Mouse (Mus musculus): Measurements from ENCODE around the gene Hcar2. TPM values are rescaled to one million over a fixed set of nuclear protein-coding genes. Genes with fewer than 3 reads are reported as not detected.

Hcar2 gene
- total RNA-seq, 2 experiments from 2014 or later: 1.9 to 7.2 TPM

DNA sequence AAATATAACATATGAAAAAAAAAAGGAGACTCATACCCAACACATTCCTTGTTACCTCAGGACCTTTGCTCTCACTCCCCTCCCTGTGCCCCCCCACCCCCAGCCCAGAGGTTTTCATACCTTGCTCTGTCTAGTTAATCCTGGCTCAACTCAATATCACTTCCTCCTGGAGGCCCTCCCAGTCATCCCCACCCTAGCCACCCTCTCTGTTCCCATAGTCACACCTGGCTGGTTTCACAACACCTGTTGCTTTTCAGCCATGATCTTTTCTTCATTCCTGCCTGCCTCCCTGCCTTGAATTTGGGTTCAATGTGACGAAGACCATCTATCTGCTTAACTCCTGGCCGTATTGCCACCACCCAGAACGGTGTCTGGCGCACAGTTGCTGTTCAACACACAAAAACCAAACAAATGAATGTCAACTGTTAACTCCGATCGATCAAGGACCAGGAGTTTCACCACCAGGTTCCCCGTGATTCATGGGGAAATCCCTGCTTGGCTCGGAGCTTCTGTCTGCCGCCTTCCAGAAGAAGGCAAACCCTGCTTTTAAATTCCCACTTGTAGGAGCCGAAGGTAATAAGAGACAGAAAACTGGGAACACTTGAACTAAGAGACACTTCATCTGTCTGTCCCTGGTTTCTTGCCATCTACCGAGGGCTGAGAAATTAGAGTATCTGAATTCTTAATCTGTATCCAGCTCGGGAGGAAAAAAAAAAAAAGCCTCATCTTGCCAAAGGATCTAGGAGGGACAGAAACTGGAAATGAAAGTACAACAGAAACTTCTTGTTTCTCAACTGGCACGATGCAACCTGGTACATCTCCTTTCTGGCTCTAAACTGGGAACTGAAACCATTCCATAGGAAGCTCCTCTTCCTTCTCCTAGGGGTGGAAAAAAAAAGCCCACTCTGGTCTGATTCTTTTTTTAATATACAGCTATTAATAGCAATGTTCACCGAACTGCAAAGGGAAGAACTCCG lies 2.6 kb downstream of the Hcar2 start:
- DNase-seq (ENCODE audit: low spot score in 2 of 2): no peak

DNA sequence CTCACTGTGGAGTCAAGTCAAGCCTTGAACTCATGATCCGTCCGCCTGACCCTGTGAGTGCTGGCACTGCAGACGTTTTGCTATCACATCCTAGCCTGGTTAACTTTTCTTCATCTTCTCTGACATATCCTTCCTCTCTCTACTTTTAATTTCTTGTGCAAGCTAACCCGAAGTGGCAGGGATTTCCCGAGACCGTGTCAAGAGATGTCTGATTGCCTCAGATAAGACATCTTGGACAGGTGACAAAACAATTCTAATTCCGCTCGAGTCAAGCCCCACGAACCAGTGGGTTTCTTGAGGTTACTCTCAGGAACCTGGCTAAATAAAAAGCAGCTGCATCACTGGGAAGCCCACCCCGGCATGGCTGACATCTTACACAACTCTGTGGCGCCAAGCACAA lies 6.5 kb downstream of the Hcar2 start:
- DNase-seq (ENCODE audit: low spot score in 2 of 2): no peak

DNA sequence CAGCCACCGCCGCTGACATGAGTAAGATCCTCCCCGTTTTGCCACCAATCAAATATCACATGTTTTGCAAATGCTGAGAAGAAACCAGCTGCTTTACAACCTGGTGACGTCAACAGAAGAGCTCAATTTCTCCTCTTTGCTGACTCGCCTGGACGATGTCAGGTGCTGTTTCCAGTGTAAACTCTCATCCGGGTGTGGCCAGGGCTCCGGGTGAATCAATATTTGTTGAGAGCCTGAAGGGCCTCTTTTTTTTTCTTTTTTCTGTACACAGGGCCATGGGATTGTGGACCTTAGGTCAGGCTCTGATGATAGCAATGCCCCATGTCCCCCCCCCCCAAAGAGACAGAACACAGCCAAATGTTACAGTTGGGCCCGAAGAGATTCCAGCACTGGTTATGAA lies 10.8 kb downstream of the Hcar2 start:
- DNase-seq (ENCODE audit: low spot score in 2 of 2): no peak

DNA sequence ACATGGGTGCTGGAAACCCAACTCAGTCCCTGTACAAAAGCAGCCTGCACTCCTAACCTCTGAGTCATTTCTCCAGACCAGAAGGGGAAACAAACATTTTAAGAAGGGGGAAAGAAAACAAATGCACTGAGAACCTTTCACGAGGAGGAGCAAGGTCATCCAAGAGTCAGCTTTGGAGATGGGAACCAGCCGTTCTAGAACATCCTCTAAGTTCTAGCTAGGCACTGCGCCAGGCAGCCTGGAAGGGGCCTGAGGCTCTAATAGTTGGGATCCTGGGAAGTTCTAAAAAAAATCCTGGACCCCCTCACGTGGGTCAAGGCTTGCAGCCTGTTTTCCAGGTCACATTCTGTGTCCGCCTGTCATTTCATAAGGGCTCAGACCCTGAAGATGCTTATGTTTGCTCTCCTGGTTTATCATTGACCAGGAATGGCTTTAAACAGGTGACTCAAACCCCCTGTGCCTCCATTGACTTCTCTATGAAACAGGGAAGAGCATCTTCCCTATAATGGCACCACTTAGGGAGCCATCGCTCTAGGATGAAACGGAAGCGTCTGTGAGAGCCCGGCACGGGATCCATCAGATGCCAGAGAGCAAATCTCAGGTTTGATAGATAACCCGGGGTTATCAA lies 11.3 kb downstream of the Hcar2 start:
- DNase-seq (ENCODE audit: low spot score in 2 of 2): no peak

DNA sequence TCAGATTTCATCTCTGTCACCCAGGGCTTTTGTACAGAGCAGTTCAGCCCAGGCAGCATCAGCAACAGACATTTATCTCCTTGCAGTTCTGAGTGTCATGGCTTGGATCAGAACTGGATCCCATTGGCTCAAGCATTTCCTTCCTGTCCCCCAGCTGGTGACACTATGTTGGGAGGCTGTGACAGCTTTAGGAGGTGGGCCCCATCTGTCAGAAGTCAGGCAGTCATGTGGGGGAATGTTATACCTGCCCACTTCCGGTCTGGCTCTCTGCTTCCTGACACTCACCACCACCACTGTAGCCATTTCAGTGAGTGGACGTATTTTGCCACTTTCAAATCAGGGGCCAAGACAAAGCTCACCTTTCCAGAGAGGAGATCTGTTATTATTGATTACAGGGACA lies 13.9 kb downstream of the Hcar2 start:
- DNase-seq (ENCODE audit: low spot score in 2 of 2): no peak

DNA sequence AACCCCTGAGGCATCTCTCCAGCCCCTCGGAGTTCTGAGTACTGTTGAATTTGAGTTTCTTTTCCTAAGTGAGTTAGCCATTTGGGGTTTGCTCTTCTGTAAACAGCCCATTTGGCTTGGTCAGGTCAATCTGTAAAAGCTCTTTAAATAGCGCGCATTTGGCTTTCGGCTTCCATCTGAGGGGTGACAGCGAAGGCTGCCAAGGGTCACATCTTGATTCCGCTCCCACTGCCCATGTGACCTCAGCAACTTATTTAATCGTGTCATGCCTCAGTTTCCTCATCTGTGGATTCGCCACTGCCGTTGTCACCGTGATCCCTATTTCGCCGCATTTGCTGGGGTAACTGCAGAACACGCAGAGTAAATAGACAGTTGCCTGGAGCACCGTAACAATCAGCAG lies 21.0 kb downstream of the Hcar2 start:
- no peak for DNase-seq (ENCODE audit: low spot score in 2 of 2)

DNA sequence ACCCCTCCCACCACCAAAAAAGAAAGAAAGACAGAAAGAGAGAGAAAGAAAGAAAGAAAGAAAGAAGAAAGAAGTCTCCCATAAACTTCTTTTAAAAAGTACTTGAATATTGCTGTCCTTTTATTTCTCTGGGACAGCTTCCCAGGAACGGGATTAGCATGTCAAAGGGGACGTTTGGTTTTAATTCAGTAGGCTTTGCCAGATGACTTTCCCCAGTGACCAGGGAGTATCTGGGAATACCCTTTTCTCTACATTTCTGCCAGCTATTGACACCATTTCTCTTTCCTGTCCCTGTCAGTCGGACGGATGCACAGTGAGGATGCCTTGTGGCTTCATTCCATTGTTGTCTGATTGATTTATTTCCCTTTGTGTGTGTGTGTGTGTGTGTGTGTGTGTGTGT lies 21.5 kb downstream of the Hcar2 start:
- DNase-seq (ENCODE audit: low spot score in 2 of 2): no peak

DNA sequence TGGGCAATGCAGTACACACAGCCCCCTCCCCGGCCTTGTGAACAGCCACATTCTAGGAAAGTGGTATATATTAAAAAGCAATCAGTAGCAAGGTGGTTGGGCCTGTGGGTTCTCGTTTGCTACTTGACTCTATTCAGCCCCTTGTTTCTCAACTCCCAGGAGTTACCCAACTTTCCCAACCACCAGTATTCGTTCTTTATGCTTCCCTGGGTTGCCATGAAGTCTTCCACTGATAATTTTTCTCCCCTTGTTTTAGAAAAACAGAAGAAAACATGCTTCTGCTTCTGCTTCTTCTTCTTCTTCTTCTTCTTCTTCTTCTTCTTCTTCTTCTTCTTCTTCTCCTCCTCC lies 22.4 kb downstream of the Hcar2 start:
- DNase-seq (ENCODE audit: low spot score in 2 of 2): no peak

DNA sequence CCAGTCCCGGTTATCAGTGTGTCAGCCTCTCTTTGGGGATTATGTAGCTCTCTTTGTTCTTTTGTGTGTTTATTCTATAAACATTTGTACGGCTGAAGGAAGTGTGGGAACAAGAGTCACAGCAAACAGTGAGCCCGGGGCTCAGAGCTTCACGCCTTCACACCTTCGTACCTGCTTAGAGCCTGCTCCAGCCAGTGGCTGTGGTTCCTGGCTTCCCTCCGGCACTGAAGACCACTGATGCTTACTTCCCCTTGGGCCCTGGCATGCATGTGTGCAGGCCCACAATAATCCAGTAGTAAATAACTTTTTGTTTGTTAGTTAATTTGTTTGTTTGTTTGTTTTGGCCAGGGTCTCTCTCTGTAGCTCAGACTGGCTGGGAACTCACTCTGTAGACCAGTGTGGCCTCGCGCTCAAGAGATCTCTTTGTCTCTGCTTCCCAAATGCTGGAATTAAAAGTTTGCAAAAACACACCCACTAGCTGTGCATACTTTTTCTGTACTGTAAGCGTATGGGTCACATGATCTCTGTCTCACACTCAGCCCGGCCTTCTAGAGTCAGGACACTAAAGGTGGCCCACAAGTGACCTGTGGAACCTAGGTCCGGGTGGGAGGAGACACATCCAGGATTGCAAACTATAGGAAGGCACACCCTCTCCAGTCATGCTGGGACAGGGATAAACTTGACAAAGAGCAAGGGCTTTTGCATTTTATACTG lies 22.9 kb downstream of the Hcar2 start:
- no peak for DNase-seq (ENCODE audit: low spot score in 2 of 2)

DNA sequence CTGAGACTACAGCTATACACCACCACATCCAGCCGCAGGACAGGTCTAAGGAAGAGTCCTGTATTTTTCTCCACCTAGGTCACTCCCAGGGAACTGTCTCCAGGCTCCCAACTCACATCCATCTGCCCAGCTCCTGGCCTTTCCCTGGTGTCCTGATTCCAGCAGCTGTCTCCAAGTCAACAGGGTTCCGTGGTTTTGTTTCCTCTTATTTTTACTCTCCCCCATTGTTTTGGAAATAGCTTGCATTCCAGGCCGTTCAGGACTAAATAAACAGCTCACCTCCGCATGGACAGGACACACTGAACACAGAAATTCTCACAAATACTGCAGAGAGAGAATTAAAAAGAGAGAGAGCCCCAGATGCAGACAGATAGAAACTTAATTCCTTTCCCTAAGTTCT lies 27.9 kb downstream of the Hcar2 start:
- DNase-seq (ENCODE audit: low spot score in 2 of 2): no peak

DNA sequence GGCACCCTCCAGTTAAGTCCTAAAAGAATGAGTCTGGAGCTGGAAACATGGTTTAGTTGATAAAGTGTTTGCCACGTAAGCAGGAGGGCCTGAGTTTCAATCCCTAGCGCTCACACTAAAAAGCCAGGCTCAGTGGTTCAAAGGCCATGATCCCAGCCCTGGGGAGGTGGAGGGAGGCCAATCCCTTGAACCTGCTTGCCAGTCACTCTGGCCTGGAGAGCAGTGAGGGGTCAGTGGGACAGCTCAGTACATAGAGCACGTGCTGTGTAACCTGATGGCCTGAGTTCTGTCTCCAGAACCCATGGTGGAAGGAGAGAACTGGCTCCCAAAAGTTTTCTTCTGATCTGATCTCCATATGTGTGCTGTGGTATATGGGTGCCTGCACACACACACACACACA lies 30.5 kb downstream of the Hcar2 start:
- DNase-seq (ENCODE audit: low spot score in 2 of 2): no peak

DNA sequence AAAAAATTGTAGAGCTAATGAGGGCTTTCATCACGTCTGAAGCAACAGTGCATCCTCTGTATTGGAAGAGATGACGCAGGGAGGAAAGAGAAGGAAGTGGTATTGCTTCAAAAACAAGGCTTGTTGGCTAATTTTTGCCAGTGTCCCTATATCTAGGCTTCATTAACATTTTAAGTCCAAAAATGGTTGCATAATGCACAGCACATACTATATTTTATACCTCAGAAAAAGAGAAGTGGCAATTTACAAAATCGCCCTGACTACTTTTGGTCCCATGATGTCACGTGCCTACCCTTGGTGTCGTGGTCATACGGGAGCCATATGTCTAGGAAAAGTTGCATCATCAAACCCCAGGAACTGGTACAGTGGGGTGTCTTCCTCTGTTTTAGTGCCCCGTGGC lies 33.0 kb downstream of the Hcar2 start:
- DNase-seq (ENCODE audit: low spot score in 2 of 2): no peak

DNA sequence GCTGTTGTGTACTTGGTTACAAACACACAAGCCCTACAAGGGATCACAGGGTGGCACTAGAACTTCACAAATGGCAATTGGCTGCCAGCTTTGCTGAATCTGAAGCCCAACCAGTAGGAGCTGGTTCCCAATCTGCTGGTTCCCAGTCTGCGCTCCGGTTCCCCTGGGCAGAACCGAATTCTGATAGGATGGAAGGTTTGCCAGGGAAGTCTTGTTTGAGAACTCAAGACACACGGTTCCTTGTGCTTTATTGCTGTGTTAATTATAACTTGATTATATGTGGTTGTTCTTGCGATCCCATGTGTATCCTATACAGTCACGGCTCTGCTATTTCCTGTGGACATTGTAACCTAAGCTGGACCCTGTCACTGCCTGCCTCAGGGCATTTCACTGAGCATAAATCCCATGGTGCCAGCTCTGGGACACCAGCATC lies 37.6 kb downstream of the Hcar2 start:
- DNase-seq (ENCODE audit: low spot score in 2 of 2): peak in 1 of 2 experiments; percentile 23

DNA sequence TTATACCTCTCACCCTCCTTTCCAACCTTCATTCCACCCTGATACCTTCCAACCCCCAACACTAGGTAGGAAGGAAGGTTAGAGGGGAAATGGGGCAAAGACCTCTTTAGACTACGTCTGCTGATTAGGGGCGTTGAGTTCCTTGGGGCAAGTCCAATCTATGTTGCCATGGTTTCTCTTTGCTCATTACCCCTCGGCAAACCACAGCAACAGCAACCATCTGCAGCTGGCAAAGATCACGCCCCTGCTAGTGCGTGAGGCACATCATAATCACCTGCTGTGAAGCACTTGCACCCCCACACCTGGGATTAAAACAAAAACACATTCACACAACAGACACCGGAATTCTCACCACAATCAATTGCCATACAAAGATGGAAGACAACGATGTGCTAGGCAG lies 42.6 kb downstream of the Hcar2 start:
- DNase-seq (ENCODE audit: low spot score in 2 of 2): no peak

DNA sequence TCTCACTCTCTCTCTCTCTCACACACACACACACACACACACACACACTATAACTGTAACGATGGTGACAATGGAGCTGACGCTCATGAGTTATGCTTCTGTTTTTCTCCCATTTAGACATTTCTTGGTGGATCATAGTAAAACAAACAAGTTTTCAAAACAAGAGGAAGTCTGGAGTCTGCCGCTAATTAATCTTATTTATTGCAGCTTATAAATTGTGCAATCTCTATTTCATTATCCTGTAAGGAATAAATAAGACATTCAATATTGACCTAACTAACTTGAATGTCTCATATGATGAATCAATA lies 44.1 kb downstream of the Hcar2 start:
- no peak for DNase-seq (ENCODE audit: low spot score in 2 of 2)

DNA sequence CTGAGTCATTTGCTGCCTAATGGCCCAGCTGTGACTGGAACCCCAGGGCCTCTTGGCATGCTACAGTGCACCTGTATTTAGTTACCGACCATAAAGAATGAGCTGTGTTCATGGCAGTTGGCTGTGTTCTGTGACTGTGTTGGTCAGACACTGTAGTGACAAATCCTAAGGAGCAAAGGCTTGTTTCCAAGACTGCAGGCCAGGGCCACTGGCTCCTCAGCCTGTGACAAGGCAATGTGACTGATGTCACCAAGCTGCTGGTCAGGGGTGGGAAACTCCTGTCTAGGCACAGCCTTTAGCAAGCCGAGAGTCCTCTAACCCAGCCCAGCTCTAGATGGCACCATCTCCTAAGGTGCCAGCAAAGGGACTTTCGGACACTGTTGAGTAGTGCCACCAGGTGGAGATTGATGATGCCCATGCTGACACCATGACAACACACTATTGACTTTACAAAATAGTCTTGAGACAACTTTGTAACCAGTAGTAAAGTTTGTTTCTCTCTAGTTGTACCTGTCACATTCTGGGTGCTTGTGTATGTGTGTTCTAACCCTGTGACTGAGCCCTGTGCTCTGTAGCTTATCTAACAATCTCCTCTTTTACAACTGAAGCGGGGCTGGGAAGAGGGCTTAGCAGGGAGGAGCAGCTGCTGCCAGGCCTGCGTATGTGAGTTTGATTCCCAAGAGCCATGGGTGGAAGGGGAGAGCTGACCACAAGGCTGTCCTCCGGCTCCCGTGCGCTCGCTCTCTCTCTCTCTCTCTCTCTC lies 44.6 kb downstream of the Hcar2 start:
- DNase-seq (ENCODE audit: low spot score in 2 of 2): no peak

DNA sequence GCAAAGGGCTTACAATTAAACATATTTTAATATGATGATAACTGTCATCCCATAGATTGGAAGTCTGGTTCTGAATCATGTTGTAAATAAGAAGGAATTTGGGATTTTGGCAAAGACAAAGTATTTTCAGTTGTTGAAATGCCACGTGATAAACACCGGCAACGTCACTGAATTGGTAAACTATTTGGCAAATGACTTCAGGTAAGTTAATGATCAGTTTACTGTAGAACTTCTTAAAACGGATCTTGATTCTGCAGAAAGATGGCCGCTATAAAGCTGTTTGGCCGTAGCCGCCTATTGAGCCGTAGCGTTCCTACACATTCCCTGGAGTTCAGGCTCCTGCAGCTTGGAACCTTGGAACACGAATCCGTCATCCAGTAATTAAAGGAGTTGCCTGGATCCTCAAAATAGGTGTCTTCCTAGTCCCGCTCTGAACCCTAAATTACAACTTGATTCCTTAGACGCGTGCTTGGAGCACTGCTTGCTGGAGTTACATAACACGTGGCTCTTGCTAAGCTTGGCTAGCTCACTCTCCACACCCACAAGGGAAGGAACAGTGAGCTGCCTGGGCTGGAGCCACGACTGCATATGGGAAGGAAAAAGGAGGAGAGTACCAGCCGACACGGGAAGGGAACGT lies 46.2 kb downstream of the Hcar2 start:
- no peak for DNase-seq (ENCODE audit: low spot score in 2 of 2)

DNA sequence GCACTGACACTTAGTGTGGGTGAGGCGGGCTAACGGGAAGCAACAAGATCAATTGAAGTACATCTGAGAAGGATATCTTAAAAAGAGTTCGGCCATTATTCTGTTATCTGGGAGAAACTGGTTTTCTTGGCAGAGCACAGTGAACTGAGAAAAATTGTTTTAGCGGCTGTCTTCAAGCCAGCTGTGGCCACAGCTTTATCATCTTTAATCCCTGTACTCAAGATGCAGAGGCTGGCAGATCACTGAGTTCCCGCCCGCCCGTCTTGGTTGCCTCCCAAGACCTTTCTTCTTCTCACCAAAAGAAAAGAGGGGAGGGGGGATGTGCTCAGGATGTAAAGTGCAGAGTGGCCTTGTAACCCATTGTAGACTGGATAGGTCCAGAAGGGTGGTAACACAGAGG lies 48.4 kb downstream of the Hcar2 start:
- DNase-seq (ENCODE audit: low spot score in 2 of 2): no peak

Measured in adrenal gland, adult 18-20 months (tissue).